Mouse (Mus musculus): ENCODE data around the gene Daam1.

DNA sequence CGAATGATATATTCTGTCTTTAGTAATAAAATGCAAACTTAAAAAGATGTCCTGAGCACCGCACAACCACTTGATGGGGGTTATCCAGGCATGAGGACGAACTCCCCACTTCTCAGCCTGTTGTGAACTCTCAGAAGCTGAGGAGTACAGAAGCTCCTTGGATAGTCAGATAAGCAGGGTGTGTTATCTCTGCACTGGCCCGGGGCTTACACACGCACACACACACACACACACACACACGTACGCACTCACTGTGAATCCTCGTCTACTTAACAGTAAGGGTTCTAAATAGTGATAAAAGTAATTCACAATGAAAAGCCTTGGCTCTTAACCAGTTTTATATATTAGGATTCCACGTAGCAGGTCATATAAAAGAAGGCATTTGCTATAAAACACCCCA is 112.2 kb downstream of the Daam1 start:
- TF ChIP-seq GATA1 (IDR thresholded peaks at IDR 0.05; ENCODE audit: borderline replicate concordance, low read length) (no peak), FLI1 (IDR thresholded peaks at IDR 0.05; ENCODE audit: low read length) (no peak)
